Mouse (Mus musculus) kidney, embryonic 15.5 days (tissue): Measurements from ENCODE around the gene Clcn6. TPM values are rescaled to one million over a fixed set of nuclear protein-coding genes. Genes with fewer than 3 reads are reported as not detected.
"Not testable (repeated sequence)": the region's sequence is repeated elsewhere in the genome, so short reads cannot be mapped to it uniquely, and the experiment has no call there.

Experiments used
- ATAC-seq: fragments of 200-750 bp; cut with Nextera tagmentation; replicated peaks from 2 replicates; pipeline ENCODE4 v1.8.0; 2017; ENCODE audit warnings: moderate TSS enrichment; ENCODE audit not compliant: low FRiP score
- H3K27ac ChIP-seq: fragments of 300-500 bp; sonication (generic); 2 replicates; pipeline ENCODE4 v1.5.1; 2015; ENCODE audit warnings: mild to moderate bottlenecking, inconsistent platforms
- H3K27me3 ChIP-seq: fragments of 300-500 bp; sonication (generic); 2 replicates; pipeline ENCODE4 v1.6.1; 2015; ENCODE audit warnings: inconsistent platforms
- H3K36me3 ChIP-seq: fragments of 300-500 bp; sonication (generic); 2 replicates; pipeline ENCODE4 v1.6.1; 2015; ENCODE audit warnings: inconsistent platforms
- H3K4me1 ChIP-seq: fragments of 300-500 bp; sonication (generic); 2 replicates; pipeline ENCODE4 v1.6.1; 2015; ENCODE audit warnings: inconsistent platforms
- H3K4me2 ChIP-seq: fragments of 300-500 bp; sonication (generic); 2 replicates; pipeline ENCODE4 v1.6.1; 2015; ENCODE audit warnings: moderate library complexity, mild to moderate bottlenecking, inconsistent platforms
- H3K4me3 ChIP-seq: fragments of 300-500 bp; sonication (generic); replicated peaks from 2 replicates; pipeline ENCODE4 v1.5.1; 2015; ENCODE audit warnings: mild to moderate bottlenecking, inconsistent platforms
- H3K9ac ChIP-seq: fragments of 300-500 bp; sonication (generic); 2 replicates; pipeline ENCODE4 v1.6.1; 2015; ENCODE audit warnings: mild to moderate bottlenecking, inconsistent platforms
- H3K9me3 ChIP-seq: fragments of 300-500 bp; sonication (generic); replicated peaks from 2 replicates; pipeline ENCODE4 v1.6.1; 2016; ENCODE audit warnings: inconsistent platforms
- WGBS: fragments of 180-500 bp; shearing (Covaris S2); methylation state at CpG from one replicate; pipeline ENCODE4 v1.1.7; 2015; ENCODE audit warnings: mixed read lengths; 5-methylcytosine and 5-hydroxymethylcytosine counted together
- polyA plus RNA-seq: library from polyadenylated mRNA; unstranded; fragments of >200 nt; fragmentation: Nextera tagmentation; extraction: Ambion mirVana; gene quantifications from 2 replicates; pipeline ENCODE4 v1.2.1, GENCODE M21; 2015

Gene Clcn6
- polyA plus RNA-seq, 1 experiment from 2014 or later: 6.4 TPM

DNA sequence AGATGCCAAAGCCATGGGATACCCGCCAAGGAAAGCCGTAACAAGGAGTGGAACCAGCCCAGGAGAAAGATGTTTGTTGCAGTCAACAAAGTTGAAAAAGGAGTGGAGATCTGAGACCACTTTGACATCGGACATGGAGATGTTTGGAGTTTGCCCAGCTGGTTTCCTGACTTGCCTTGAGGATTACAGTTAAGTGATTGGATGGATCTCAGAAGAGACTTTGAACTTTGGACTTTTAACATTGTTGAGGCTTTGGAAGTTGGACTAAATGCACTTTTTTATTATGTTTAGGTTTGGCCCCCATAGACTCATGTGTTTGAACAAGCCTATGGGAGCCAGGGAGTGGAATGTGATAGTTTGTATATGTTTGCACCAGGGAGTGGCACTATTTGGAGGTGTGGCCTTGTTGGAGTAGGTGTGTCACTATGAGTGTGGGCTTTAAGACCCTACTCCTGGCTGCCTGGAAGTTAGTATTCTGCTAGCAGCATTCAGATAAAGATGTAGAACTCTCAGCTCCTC, 11.8 kb upstream of the Clcn6 start:
- H3K9me3 ChIP-seq, H3K9ac ChIP-seq, H3K4me2 ChIP-seq, ATAC-seq, H3K4me1 ChIP-seq, H3K27ac ChIP-seq, H3K27me3 ChIP-seq, H3K4me3 ChIP-seq: not testable (repeated sequence)
- 89% methylated on average over 3 of the region's 3 CpGs for WGBS
- peaks cover 98% of the 10 kb centered on the region for H3K36me3 ChIP-seq

DNA sequence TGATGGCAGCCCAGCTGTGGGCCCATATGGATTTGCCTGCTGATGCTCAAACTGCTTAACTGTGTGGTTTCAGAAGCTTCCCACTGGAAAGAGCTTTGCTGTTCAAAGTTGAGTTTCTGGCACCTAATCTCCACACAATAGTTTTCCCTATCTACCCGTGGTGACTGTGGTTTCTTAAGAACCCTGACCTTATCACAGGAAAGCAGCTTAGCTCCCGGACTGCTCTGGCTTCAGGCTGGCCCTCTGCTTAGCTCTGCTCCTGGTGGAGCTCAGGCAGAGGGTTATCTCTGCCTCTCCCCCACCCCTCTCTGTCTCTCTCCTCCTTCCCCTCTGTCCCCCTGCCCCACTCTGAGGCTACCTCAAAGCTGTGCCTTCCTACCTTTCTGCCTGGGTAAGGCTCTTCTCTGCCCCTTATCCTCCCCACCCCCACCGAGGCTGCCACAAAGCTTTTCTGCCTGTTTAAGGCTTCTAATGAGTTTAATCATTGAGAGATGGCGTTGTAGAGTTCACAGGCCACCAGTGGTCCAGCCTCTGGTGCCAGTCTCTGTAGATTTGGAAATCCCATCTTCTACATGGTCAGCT, 7.9 kb upstream of the Clcn6 start:
- 60% methylated on average over 4 of the region's 4 CpGs for WGBS
- Histone ChIP-seq H3K9ac (no peak overlapping the region), H3K36me3 (peaks cover 83% of the 10 kb centered on the region), H3K4me1 (peaks cover 24% of the 10 kb centered on the region), H3K9me3 (no peaks in the 10 kb centered on the region), H3K27me3 (no peaks in the 10 kb centered on the region), H3K4me2 (no peak overlapping the region), H3K4me3 (no peak overlapping the region), H3K27ac (no peak overlapping the region)
- ATAC-seq: no peak

- Histone ChIP-seq H3K4me3 (no peak overlapping the region), H3K36me3 (peaks cover 59% of the 10 kb centered on the region), H3K9ac (no peak overlapping the region), H3K4me2 (no peak overlapping the region), H3K27me3 (no peaks in the 10 kb centered on the region), H3K4me1 (peaks cover 48% of the 10 kb centered on the region), H3K9me3 (no peaks in the 10 kb centered on the region), H3K27ac (no peak overlapping the region)
- no peak for ATAC-seq
- WGBS: 97% methylated on average over 2 of the region's 2 CpGs
Observed at GRCm38 (mm10) chr4:148044113-148044512, 5.5 kb upstream of the Clcn6 start.

DNA sequence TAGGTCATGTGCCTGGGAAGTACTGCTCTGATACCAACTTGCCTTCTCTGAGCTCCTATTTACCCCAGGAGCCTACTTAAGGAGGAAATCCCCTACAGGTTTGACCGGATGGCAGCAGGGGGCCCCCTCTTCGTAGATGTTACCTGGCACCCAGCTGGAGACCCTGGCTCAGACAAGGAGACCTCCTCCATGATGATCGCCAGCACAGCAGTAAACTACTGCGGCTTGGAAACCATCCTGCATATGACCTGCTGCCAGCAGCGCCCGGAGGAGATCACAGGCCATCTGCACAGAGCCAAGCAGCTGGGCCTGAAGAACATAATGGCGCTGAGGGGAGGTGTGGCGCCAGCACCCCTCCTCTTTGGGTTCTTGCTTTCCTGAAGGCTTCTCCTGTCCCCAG, 4.7 kb upstream of the Clcn6 start:
- not testable (repeated sequence) for H3K9me3 ChIP-seq, H3K4me2 ChIP-seq, H3K9ac ChIP-seq, H3K4me3 ChIP-seq, H3K27ac ChIP-seq, ATAC-seq, H3K27me3 ChIP-seq
- peaks cover 51% of the 10 kb centered on the region for H3K36me3 ChIP-seq
- peaks cover 49% of the 10 kb centered on the region for H3K4me1 ChIP-seq
- 93% methylated on average over 8 of the region's 8 CpGs for WGBS

GRCm38 (mm10) chr4:148041611-148042191, 3.1 kb upstream of the Clcn6 start:
- Histone ChIP-seq H3K9me3 (no peaks in the 10 kb centered on the region), H3K27ac (peak overlapping the region; percentile 94), H3K4me2 (peak overlapping the region; percentile 79), H3K9ac (peak overlapping the region; percentile 42), H3K4me1 (peaks cover 60% of the 10 kb centered on the region), H3K27me3 (no peaks in the 10 kb centered on the region), H3K36me3 (peaks cover 37% of the 10 kb centered on the region), H3K4me3 (peak overlapping the region; percentile 77)
- WGBS: 2% methylated on average over 16 of the region's 16 CpGs
- ATAC-seq: no peak

DNA sequence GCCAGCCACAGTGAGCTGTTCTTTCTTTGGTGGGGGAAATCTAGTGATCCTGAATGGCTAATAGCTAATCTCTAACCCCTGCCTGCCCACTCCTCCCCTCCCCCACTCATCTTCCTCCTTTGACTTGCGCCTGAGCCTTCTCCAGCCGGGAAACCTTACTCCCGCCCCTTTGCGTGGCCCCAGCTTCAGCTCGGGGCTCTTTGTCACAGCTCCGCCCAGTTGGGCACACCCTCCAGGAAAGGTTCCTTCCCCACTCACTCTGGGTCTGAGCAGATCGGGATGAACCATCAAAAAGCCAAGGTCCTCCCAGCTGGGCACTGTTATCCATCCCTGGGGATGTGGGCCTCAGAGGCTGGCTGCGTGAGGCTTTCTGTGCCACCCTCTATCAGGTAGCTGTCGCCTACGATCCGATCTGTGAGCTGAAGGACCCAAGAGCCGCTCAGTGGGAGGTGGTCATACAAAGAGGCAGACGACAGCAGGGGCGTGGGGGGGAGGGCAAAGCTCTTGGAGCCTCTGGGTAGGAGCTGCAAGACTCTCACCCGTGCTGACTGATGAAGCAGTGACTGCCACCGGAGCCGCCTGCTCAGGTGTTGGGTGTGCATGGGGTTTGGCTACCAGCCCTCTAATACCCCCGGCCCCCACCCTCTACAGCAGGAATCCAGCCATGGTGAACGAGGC, 2.5 kb upstream of the Clcn6 start:
- peak; percentile 64 for ATAC-seq
- under 1% methylated on average over 18 of the region's 19 CpGs for WGBS
- peaks cover 37% of the 10 kb centered on the region for H3K36me3 ChIP-seq

GRCm38 (mm10) chr4:148040029-148040830, 1.6 kb upstream of the Clcn6 start:
- Histone ChIP-seq H3K9ac (peak overlapping the region; percentile 42; the same call in 1 of the 2 replicates), H3K9me3 (no peaks in the 10 kb centered on the region), H3K4me2 (peak overlapping the region; percentile 79), H3K27me3 (no peaks in the 10 kb centered on the region), H3K4me3 (peak overlapping the region; percentile 77), H3K4me1 (peaks cover 56% of the 10 kb centered on the region), H3K36me3 (peaks cover 35% of the 10 kb centered on the region), H3K27ac (peak overlapping the region; percentile 94)
- 0 out of 2 replicates have a peak, but pooled peaks have one; percentile 0 for ATAC-seq
- 60% methylated on average over 15 of the region's 15 CpGs for WGBS

More for the DNA sequence above, 2.5 kb upstream of the Clcn6 start:
- Histone ChIP-seq H3K27ac (peak overlapping the region; percentile 94), H3K9ac (peak overlapping the region; percentile 42), H3K4me1 (peaks cover 60% of the 10 kb centered on the region), H3K4me3 (peak overlapping the region; percentile 77), H3K27me3 (no peaks in the 10 kb centered on the region), H3K4me2 (peak overlapping the region; percentile 79), H3K9me3 (no peaks in the 10 kb centered on the region)

DNA sequence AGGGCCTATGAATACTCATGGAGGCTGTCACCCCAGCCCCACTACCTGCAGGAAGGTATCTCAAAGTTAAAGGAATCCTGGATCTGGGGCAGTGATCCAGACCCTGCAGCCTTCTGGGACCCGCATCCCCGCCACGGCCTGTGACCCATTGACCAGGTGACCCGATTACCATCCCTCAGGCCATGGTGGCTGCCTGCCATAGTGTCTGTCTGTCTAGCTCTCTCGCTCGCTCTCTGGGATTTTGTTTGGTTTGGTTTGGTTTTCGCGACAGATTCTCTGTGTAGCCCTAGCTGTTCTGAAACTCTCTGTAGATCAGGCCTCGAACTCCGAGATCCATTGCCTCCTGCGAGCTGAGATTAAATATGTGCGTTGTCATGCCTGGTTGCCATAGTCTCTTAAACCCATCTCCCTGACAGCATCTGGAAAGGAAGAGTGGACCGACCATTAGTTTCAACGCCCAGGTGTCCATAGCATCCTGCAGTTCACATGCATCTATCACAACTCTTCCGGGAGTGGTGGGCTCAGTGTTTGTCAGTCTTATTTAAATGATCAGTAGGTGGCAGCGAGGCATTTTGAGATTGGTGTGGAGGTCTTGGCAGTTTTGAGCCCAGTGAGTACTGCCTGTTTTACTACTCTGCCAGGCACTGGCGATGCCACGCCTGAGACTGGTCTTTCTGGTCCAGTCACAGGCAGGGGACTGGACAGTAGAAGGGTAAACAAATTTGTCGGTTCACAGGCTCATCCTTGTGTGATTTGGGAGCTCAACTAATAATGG, 820 bp upstream of the Clcn6 start:
- peak overlapping the region; percentile 59 for H3K9ac ChIP-seq
- no peaks in the 10 kb centered on the region for H3K9me3 ChIP-seq
- H3K4me1 ChIP-seq: peaks cover 56% of the 10 kb centered on the region
- H3K4me3 ChIP-seq: peak overlapping the region; percentile 77
- H3K27ac ChIP-seq: peak overlapping the region; percentile 94
- H3K36me3 ChIP-seq: peaks cover 31% of the 10 kb centered on the region
- 17% methylated on average over 19 of the region's 19 CpGs for WGBS
- H3K27me3 ChIP-seq: no peaks in the 10 kb centered on the region
- ATAC-seq: no peak
- H3K4me2 ChIP-seq: peak overlapping the region; percentile 79

GRCm38 (mm10) chr4:148038079-148038599, 482 bp downstream of the Clcn6 start:
- WGBS: 8% methylated on average over 26 of the region's 26 CpGs
- Histone ChIP-seq H3K4me2 (peak overlapping the region; percentile 79), H3K9ac (peak overlapping the region; percentile 66), H3K4me3 (peak overlapping the region; percentile 77), H3K27me3 (no peaks in the 10 kb centered on the region), H3K9me3 (no peaks in the 10 kb centered on the region), H3K36me3 (peaks cover 27% of the 10 kb centered on the region), H3K4me1 (peaks cover 52% of the 10 kb centered on the region), H3K27ac (peak overlapping the region; percentile 86)
- no peak for ATAC-seq

DNA sequence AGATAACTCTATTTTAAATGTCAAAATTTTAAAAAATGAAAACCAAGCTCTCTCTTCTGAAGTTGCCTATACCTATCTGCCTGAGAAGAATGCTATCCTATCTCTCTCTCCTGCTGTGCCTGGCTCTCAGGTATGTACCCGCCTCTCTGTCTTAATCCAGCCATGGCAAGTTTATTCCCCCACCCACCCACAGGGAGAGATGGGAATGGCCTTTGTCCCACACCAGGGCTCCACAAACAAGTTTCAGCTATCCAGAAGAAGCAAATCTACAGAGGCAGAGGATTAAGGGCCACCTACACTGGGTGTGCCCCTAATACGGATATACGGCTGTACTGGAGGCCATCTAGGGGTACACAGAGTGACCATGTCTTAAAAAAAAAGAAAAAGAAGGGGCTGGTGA, 3.2 kb downstream of the Clcn6 start:
- Histone ChIP-seq H3K4me1 (peaks cover 25% of the 10 kb centered on the region), H3K9ac (no peak overlapping the region), H3K27ac (no peak overlapping the region), H3K4me2 (no peak overlapping the region), H3K27me3 (no peaks in the 10 kb centered on the region), H3K4me3 (no peak overlapping the region), H3K36me3 (peaks cover 28% of the 10 kb centered on the region), H3K9me3 (no peaks in the 10 kb centered on the region)
- ATAC-seq: no peak
- 90% methylated on average over 3 of the region's 3 CpGs for WGBS

GRCm38 (mm10) chr4:148033858-148034410, 4.7 kb downstream of the Clcn6 start:
- Histone ChIP-seq H3K9me3 (no peaks in the 10 kb centered on the region), H3K27ac (no peak overlapping the region), H3K9ac (no peak overlapping the region), H3K4me3 (no peak overlapping the region), H3K4me1 (peaks cover 12% of the 10 kb centered on the region), H3K4me2 (no peak overlapping the region), H3K36me3 (peaks cover 36% of the 10 kb centered on the region), H3K27me3 (no peaks in the 10 kb centered on the region)
- 74% methylated on average over 7 of the region's 7 CpGs for WGBS
- ATAC-seq: no peak
